Mouse (Mus musculus) forebrain, postnatal 0 days (tissue): ENCODE results near the gene Sgsm1. TPM values are rescaled to one million over a fixed set of nuclear protein-coding genes. Genes with fewer than 3 reads are reported as not detected.

Experiments used
- ATAC-seq: fragments of 200-750 bp; cut with Nextera tagmentation; 2 replicates; pipeline ENCODE4 v1.8.0; 2017; ENCODE audit warnings: mild to moderate bottlenecking, moderate library complexity
- DNase-seq: peaks from one replicate; pipeline ENCODE4 v3.0.0-alpha.2; 2015
- H3K27ac ChIP-seq: fragments of 300-500 bp; sonication (generic); 2 replicates; pipeline ENCODE4 v1.5.1; 2014; ENCODE audit warnings: low read depth, mild to moderate bottlenecking, antibody characterized with exemption, low read length, moderate library complexity, mixed read lengths
- H3K27me3 ChIP-seq: fragments of 300-500 bp; sonication (generic); 2 replicates; pipeline ENCODE4 v1.6.1; 2014; ENCODE audit warnings: mild to moderate bottlenecking, low read length, mixed read lengths; ENCODE audit not compliant: insufficient read depth
- H3K36me3 ChIP-seq: fragments of 300-500 bp; sonication (generic); 2 replicates; pipeline ENCODE4 v1.6.1; 2014; ENCODE audit warnings: mild to moderate bottlenecking, moderate library complexity; ENCODE audit not compliant: insufficient read depth
- H3K4me1 ChIP-seq: fragments of 300-500 bp; sonication (generic); 2 replicates; pipeline ENCODE4 v1.6.1; 2014; ENCODE audit warnings: antibody characterized with exemption; ENCODE audit not compliant: insufficient read depth
- H3K4me2 ChIP-seq: fragments of 300-500 bp; sonication (generic); 2 replicates; pipeline ENCODE4 v1.6.1; 2014; ENCODE audit warnings: low read depth, mild to moderate bottlenecking, moderate library complexity
- H3K4me3 ChIP-seq: fragments of 300-500 bp; sonication (generic); 2 replicates; pipeline ENCODE4 v1.5.1; 2014; ENCODE audit warnings: low read depth, low read length, mixed read lengths
- H3K9ac ChIP-seq: fragments of 300-500 bp; sonication (generic); 2 replicates; pipeline ENCODE4 v1.6.1; 2014; ENCODE audit warnings: mild to moderate bottlenecking
- H3K9me3 ChIP-seq: fragments of 300-500 bp; sonication (generic); 2 replicates; pipeline ENCODE4 v1.6.1; 2016; ENCODE audit warnings: low read length
- CTCF ChIP-seq: sonication (generic); IDR thresholded peaks from 2 replicates; pipeline ENCODE4 v1.5.1; 2016; ENCODE audit warnings: antibody characterized with exemption, control low read depth, low read depth
- WGBS: fragments of 180-500 bp; shearing (Covaris S2); extraction: QIAGEN DNeasy Blood & Tissue Kit; methylation state at CpG from one replicate; pipeline ENCODE4 v1.1.7; 2014; 5-methylcytosine and 5-hydroxymethylcytosine counted together
- polyA plus RNA-seq: library from polyadenylated mRNA; unstranded; fragments of >200 nt; fragmentation: Nextera tagmentation; extraction: Ambion mirVana; gene quantifications from 2 replicates; pipeline ENCODE4 v1.2.1, GENCODE M21; 2015
- total RNA-seq: library from RNA; depleted of rRNA; stranded (reverse); fragments of >200 nt; gene quantifications from 2 replicates; pipeline ENCODE4 v1.2.3, GENCODE M21; 2014

Gene Sgsm1
- total and polyA plus RNA-seq, 2 experiments from 2014 or later = 16.5 to 48.7 TPM

GRCm38 (mm10) chr5:113219450-113219849 is 91.1 kb downstream of the Sgsm1 start:
- no peak overlapping the region for H3K27ac ChIP-seq
- H3K9ac ChIP-seq = no peak overlapping the region
- H3K27me3 ChIP-seq = no peaks in the 10 kb centered on the region
- no peak for DNase-seq
- ATAC-seq = no peak
- TF ChIP-seq CTCF = no peak
- no peak overlapping the region for H3K4me3 ChIP-seq
- no peak overlapping the region for H3K4me2 ChIP-seq
- 82% methylated on average over 6 of the region's 6 CpGs for WGBS
- H3K4me1 ChIP-seq = no peaks in the 10 kb centered on the region
- H3K9me3 ChIP-seq = no peaks in the 10 kb centered on the region
- H3K36me3 ChIP-seq = no peaks in the 10 kb centered on the region

- ATAC-seq (no peak), DNase-seq (no peak)
- 87% methylated on average over 17 of the region's 17 CpGs for WGBS
- Histone ChIP-seq H3K27me3 (no peaks in the 10 kb centered on the region), H3K4me1 (no peaks in the 10 kb centered on the region), H3K27ac (no peak overlapping the region), H3K9ac (no peak overlapping the region), H3K4me2 (no peak overlapping the region), H3K9me3 (no peaks in the 10 kb centered on the region), H3K4me3 (no peak overlapping the region), H3K36me3 (no peaks in the 10 kb centered on the region)
- TF ChIP-seq CTCF = no peak
Measured at GRCm38 (mm10) chr5:113218617-113219235, 91.9 kb downstream of the Sgsm1 start.

- DNase-seq (no peak), ATAC-seq (no peak)
- H3K36me3 ChIP-seq = no peaks in the 10 kb centered on the region
- H3K27me3 ChIP-seq = no peaks in the 10 kb centered on the region
- no peak overlapping the region for H3K9ac ChIP-seq
- no peaks in the 10 kb centered on the region for H3K9me3 ChIP-seq
- WGBS = 70% methylated on average over 12 of the region's 12 CpGs
- no peaks in the 10 kb centered on the region for H3K4me1 ChIP-seq
- no peak for TF ChIP-seq CTCF
- no peak overlapping the region for H3K4me3 ChIP-seq
- no peak overlapping the region for H3K27ac ChIP-seq
- H3K4me2 ChIP-seq = no peak overlapping the region
Measured at GRCm38 (mm10) chr5:113217076-113217475, 93.5 kb downstream of the Sgsm1 start.

GRCm38 (mm10) chr5:113216328-113216960 is 94.1 kb downstream of the Sgsm1 start:
- Histone ChIP-seq H3K4me3 (no peak overlapping the region), H3K27ac (no peak overlapping the region), H3K27me3 (no peaks in the 10 kb centered on the region), H3K4me1 (no peaks in the 10 kb centered on the region), H3K4me2 (no peak overlapping the region), H3K36me3 (no peaks in the 10 kb centered on the region), H3K9me3 (no peaks in the 10 kb centered on the region), H3K9ac (no peak overlapping the region)
- no peak for TF ChIP-seq CTCF
- 68% methylated on average over 14 of the region's 14 CpGs for WGBS
- ATAC-seq = no peak
- DNase-seq = no peak

GRCm38 (mm10) chr5:113215610-113216011 is 95.0 kb downstream of the Sgsm1 start:
- no peak for TF ChIP-seq CTCF
- Histone ChIP-seq H3K9me3 (no peaks in the 10 kb centered on the region), H3K27ac (no peak overlapping the region), H3K27me3 (no peaks in the 10 kb centered on the region), H3K36me3 (no peaks in the 10 kb centered on the region), H3K4me1 (no peaks in the 10 kb centered on the region), H3K9ac (no peak overlapping the region), H3K4me3 (no peak overlapping the region), H3K4me2 (no peak overlapping the region)
- WGBS = 88% methylated on average over 9 of the region's 9 CpGs
- DNase-seq (no peak), ATAC-seq (no peak)

- Histone ChIP-seq H3K9ac (no peak overlapping the region), H3K27me3 (no peaks in the 10 kb centered on the region), H3K27ac (no peak overlapping the region), H3K36me3 (no peaks in the 10 kb centered on the region), H3K4me1 (no peaks in the 10 kb centered on the region; the same call in 1 of the 2 replicates), H3K4me2 (no peak overlapping the region), H3K4me3 (no peak overlapping the region), H3K9me3 (no peaks in the 10 kb centered on the region)
- ATAC-seq = no peak
- no peak for DNase-seq
- no peak for TF ChIP-seq CTCF
- 65% methylated on average over 11 of the region's 11 CpGs for WGBS
Measured at GRCm38 (mm10) chr5:113214455-113214854, 96.1 kb downstream of the Sgsm1 start.

GRCm38 (mm10) chr5:113214041-113214440 is 96.5 kb downstream of the Sgsm1 start:
- Histone ChIP-seq H3K4me1 (peaks cover 4% of the 10 kb centered on the region; the same call in 1 of the 2 replicates), H3K4me3 (no peak overlapping the region), H3K27me3 (no peaks in the 10 kb centered on the region), H3K36me3 (no peaks in the 10 kb centered on the region), H3K4me2 (no peak overlapping the region), H3K9ac (no peak overlapping the region), H3K9me3 (no peaks in the 10 kb centered on the region), H3K27ac (no peak overlapping the region)
- DNase-seq (no peak), ATAC-seq (no peak)
- WGBS = 88% methylated on average over 7 of the region's 8 CpGs
- no peak for TF ChIP-seq CTCF
